Mouse (Mus musculus) testis, adult 2 months (tissue): ENCODE measurements around the gene Gss. TPM values are rescaled to one million over a fixed set of nuclear protein-coding genes. Genes with fewer than 3 reads are reported as not detected.

Experiments used
- H3K27ac ChIP-seq: fragments of 200-500 bp; 2 replicates; pipeline ENCODE4 v1.5.1; 2012; ENCODE audit warnings: low read depth, low read length; ENCODE audit not compliant: control insufficient read depth, insufficient read depth
- H3K27me3 ChIP-seq: fragments of 200-500 bp; 2 replicates; pipeline ENCODE4 v1.6.1; 2012; ENCODE audit warnings: mild to moderate bottlenecking, low read length, moderate library complexity; ENCODE audit not compliant: control insufficient read depth, insufficient read depth
- H3K36me3 ChIP-seq: fragments of 200-500 bp; 2 replicates; pipeline ENCODE4 v1.6.1; 2012; ENCODE audit warnings: mild to moderate bottlenecking, low read length; ENCODE audit not compliant: control insufficient read depth, insufficient read depth
- H3K4me1 ChIP-seq: fragments of 200-500 bp; 2 replicates; pipeline ENCODE4 v1.6.1; 2012; ENCODE audit warnings: low read length; ENCODE audit not compliant: control insufficient read depth, insufficient read depth
- H3K4me3 ChIP-seq: fragments of 200-500 bp; 2 replicates; pipeline ENCODE4 v1.5.1; 2012; ENCODE audit warnings: low read depth, mild to moderate bottlenecking, low read length, moderate library complexity, mixed read lengths; ENCODE audit not compliant: control insufficient read depth
- CTCF ChIP-seq: fragments of 200-500 bp; IDR thresholded peaks from 2 replicates; pipeline ENCODE4 v1.5.1; 2012; ENCODE audit warnings: low read depth, mild to moderate bottlenecking, inconsistent platforms, low read length, moderate library complexity; ENCODE audit not compliant: control insufficient read depth, insufficient read depth, insufficient replicate concordance
- POLR2A ChIP-seq: fragments of 200-500 bp; IDR thresholded peaks from 2 replicates; pipeline ENCODE4 v1.6.1; 2012; ENCODE audit warnings: low read depth, mild to moderate bottlenecking, inconsistent platforms, low read length, moderate library complexity; ENCODE audit not compliant: control insufficient read depth
- polyA plus RNA-seq: library from polyadenylated mRNA; depleted of rRNA; stranded (reverse); fragments of >200 nt; gene quantifications from 2 replicates; pipeline ENCODE4 v1.2.3, GENCODE M21; 2012

Gss gene
- polyA plus RNA-seq, 1 experiment, result 4.6 TPM

- no peaks in the 10 kb centered on the region for H3K36me3 ChIP-seq
- H3K4me1 ChIP-seq, result peaks cover 5% of the 10 kb centered on the region; the same call in 1 of the 2 replicates
- no peak overlapping the region for H3K27ac ChIP-seq
- TF ChIP-seq CTCF (no peak), POLR2A (no peak)
- no peaks in the 10 kb centered on the region for H3K27me3 ChIP-seq
- H3K4me3 ChIP-seq, result no peak overlapping the region
Measured at GRCm38 (mm10) chr2:155595516-155595915, 2.9 kb upstream of the Gss start.

GRCm38 (mm10) chr2:155592854-155593283 is 259 bp upstream of the Gss start:
- Histone ChIP-seq H3K27ac (peak overlapping the region; percentile 82), H3K4me1 (peaks cover 5% of the 10 kb centered on the region; the same call in 1 of the 2 replicates), H3K36me3 (no peaks in the 10 kb centered on the region), H3K4me3 (peak overlapping the region; percentile 87), H3K27me3 (no peaks in the 10 kb centered on the region)
- TF ChIP-seq POLR2A, result no peak; the same call in 1 of the 2 replicates
- TF ChIP-seq CTCF, result no peak

DNA sequence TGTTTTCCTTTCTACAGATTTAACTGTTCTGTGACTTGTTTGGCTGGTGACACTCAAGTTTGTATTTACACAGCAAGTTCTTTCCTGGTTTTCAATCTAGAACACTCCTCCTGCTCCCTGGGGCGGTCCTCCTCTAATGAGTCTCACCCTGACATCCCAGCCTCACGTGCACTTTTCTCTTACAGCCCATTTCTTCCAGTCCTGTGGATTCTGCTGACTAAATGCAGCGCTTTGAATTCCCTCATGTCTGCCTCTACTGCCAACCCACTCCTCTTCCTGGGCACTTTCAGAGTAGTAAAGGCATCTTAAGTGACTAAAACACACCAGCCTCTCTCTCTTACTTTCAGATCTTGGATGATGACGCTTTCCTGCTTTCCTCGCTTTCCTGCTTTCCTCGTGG is 934 bp downstream of the Gss start:
- H3K27ac ChIP-seq, result peak overlapping the region; percentile 75
- H3K36me3 ChIP-seq, result no peaks in the 10 kb centered on the region
- H3K4me3 ChIP-seq, result peak overlapping the region; percentile 87
- H3K4me1 ChIP-seq, result peaks cover 5% of the 10 kb centered on the region; the same call in 1 of the 2 replicates
- no peaks in the 10 kb centered on the region for H3K27me3 ChIP-seq
- TF ChIP-seq POLR2A (no peak), CTCF (no peak)

- TF ChIP-seq POLR2A (no peak), CTCF (no peak)
- H3K27ac ChIP-seq, result no peak overlapping the region
- H3K4me1 ChIP-seq, result peaks cover 5% of the 10 kb centered on the region; the same call in 1 of the 2 replicates
- no peaks in the 10 kb centered on the region for H3K36me3 ChIP-seq
- no peaks in the 10 kb centered on the region for H3K27me3 ChIP-seq
- no peak overlapping the region for H3K4me3 ChIP-seq
Measured at GRCm38 (mm10) chr2:155590876-155591275, 1.7 kb downstream of the Gss start.

DNA sequence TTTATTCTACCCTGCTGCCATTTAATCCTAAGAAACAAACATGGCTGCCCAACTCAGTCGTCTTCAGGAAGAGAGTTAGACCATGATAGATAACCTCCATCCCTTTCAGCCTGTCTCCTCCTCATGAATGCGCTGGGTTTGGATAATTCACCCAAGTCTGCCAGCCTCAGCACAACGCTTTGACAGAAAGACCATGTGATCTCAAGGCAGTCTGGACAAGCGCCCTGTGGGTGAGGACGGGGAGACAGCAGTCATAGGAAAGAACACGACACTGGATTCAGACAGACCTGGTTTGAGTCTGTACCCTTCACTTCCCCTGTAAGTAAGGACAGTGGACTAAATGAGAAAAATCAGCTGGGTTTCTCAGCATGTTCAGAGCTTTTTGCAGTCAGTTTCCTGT is 3.1 kb downstream of the Gss start:
- TF ChIP-seq CTCF (no peak), POLR2A (no peak)

DNA sequence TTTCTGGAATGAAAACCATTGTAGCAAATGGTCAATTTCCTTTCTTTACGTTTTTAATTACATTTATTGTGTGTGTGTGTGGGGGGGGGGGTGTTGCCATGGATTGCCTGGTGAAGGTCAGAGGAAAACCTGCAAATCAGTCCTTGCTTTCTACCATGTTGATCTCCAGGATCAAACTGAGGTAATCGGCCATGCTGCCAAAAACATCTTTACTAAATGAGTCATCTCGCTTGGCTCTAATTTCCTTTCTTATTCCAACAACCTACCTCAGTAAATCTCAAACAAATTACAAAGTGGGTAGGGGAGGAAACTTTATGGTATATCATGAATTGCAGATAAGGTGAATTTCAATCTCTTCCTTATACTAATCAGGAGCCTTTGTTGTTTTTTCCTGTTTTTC is 4.5 kb downstream of the Gss start:
- TF ChIP-seq CTCF (no peak), POLR2A (no peak)
- peaks cover 5% of the 10 kb centered on the region; the same call in 1 of the 2 replicates for H3K4me1 ChIP-seq
- H3K27me3 ChIP-seq, result no peaks in the 10 kb centered on the region
- no peak overlapping the region for H3K27ac ChIP-seq
- no peak overlapping the region for H3K4me3 ChIP-seq
- H3K36me3 ChIP-seq, result no peaks in the 10 kb centered on the region

More for the DNA sequence above, 3.1 kb downstream of the Gss start:
- Histone ChIP-seq H3K36me3 (no peaks in the 10 kb centered on the region), H3K4me3 (no peak overlapping the region), H3K27ac (no peak overlapping the region), H3K4me1 (peaks cover 5% of the 10 kb centered on the region; the same call in 1 of the 2 replicates), H3K27me3 (no peaks in the 10 kb centered on the region)

GRCm38 (mm10) chr2:155585486-155585885 is 7.1 kb downstream of the Gss start:
- H3K4me3 ChIP-seq, result no peak overlapping the region
- no peak overlapping the region for H3K27ac ChIP-seq
- H3K27me3 ChIP-seq, result no peaks in the 10 kb centered on the region
- no peaks in the 10 kb centered on the region for H3K36me3 ChIP-seq
- TF ChIP-seq POLR2A (no peak), CTCF (no peak)
- H3K4me1 ChIP-seq, result no peaks in the 10 kb centered on the region

- Histone ChIP-seq H3K4me1 (no peaks in the 10 kb centered on the region), H3K36me3 (no peaks in the 10 kb centered on the region), H3K27me3 (no peaks in the 10 kb centered on the region), H3K27ac (no peak overlapping the region), H3K4me3 (no peak overlapping the region)
- TF ChIP-seq CTCF, result no peak
- TF ChIP-seq POLR2A, result no peak
Measured at GRCm38 (mm10) chr2:155585082-155585481, 7.5 kb downstream of the Gss start.
